Mouse (Mus musculus): ENCODE results near the gene Akna.

GRCm38 (mm10) chr4:63344295-63344694, 58.9 kb downstream of the Akna start, which contains the start of gene Orm1:
- TF ChIP-seq CTCF (IDR thresholded peaks at IDR 0.05 in 2 of 3, conservative IDR thresholded peaks at IDR 0.05 in 1 of 3; ENCODE audit: control insufficient read depth in 1 of 3, insufficient read depth in 1 of 3, low read depth in 2 of 3, low read length in 3 of 3, poor library complexity in 1 of 3, severe bottlenecking in 1 of 3) (no peak), HCFC1 (IDR thresholded peaks at IDR 0.05; ENCODE audit: low read depth, low read length) (no peak), ETS1 (IDR thresholded peaks at IDR 0.05; ENCODE audit: low read depth, low read length) (no peak), MEF2A (IDR thresholded peaks at IDR 0.05; ENCODE audit: extremely low read depth, insufficient replicate concordance, low read depth, low read length, poor library complexity, severe bottlenecking) (no peak), GATA1 (IDR thresholded peaks at IDR 0.05; ENCODE audit: low read depth, low read length) (no peak), BHLHE40 (IDR thresholded peaks at IDR 0.05; ENCODE audit: borderline replicate concordance, low read depth, low read length) (no peak), TCF12 (IDR thresholded peaks at IDR 0.05; ENCODE audit: low read depth, low read length) (no peak), EP300 (IDR thresholded peaks at IDR 0.05; ENCODE audit: low read depth in 1 of 2, low read length in 2 of 2) (no peak), CHD1 (IDR thresholded peaks at IDR 0.05; ENCODE audit: low read depth, low read length) (no peak), MAX (IDR thresholded peaks at IDR 0.05; ENCODE audit: low read length) (no peak), MAFK (IDR thresholded peaks at IDR 0.05; ENCODE audit: borderline replicate concordance, low read depth, low read length) (no peak), POLR2AphosphoS2 (IDR thresholded peaks at IDR 0.05; ENCODE audit: low read length) (no peak), SMC3 (IDR thresholded peaks at IDR 0.05; ENCODE audit: low read depth, low read length) (no peak)

Measured in MEL (cell line).